Mouse (Mus musculus): ENCODE data around the gene Vav2.

Gene Vav2

GRCm38 (mm10) chr2:27278859-27279258, 148.0 kb downstream of the Vav2 start:
- DNase-seq (ENCODE audit: low read depth, low spot score) = no peak

- DNase-seq (ENCODE audit: low read depth, low spot score) = no peak
Observed at GRCm38 (mm10) chr2:27268325-27268724, 158.5 kb downstream of the Vav2 start.

- DNase-seq (ENCODE audit: low read depth, low spot score) = no peak
Observed at GRCm38 (mm10) chr2:27265819-27266218, 161.0 kb downstream of the Vav2 start.

- DNase-seq (ENCODE audit: low read depth, low spot score) = no peak
Observed at GRCm38 (mm10) chr2:27262984-27263383, 163.8 kb downstream of the Vav2 start.

- DNase-seq (ENCODE audit: low read depth, low spot score) = no peak
Observed at GRCm38 (mm10) chr2:27251434-27251833, 175.4 kb downstream of the Vav2 start.

- DNase-seq (ENCODE audit: low read depth, low spot score) = no peak
Observed at GRCm38 (mm10) chr2:27248211-27248610, 178.6 kb downstream of the Vav2 start, which contains the start of gene Sardh. Sardh (minus strand) TSS chr2:27248337.

- DNase-seq (ENCODE audit: low read depth, low spot score) = no peak
Observed at GRCm38 (mm10) chr2:27247487-27247863, 179.4 kb downstream of the Vav2 start.

- no peak for DNase-seq (ENCODE audit: low read depth, low spot score)
Observed at GRCm38 (mm10) chr2:27246712-27247486, 179.9 kb downstream of the Vav2 start.

- no peak for DNase-seq (ENCODE audit: low read depth, low spot score)
Observed at GRCm38 (mm10) chr2:27245947-27246346, 180.9 kb downstream of the Vav2 start.

- peak; percentile 64 for DNase-seq (ENCODE audit: low read depth, low spot score)
Observed at GRCm38 (mm10) chr2:27237342-27237741, 189.5 kb downstream of the Vav2 start.

- DNase-seq (ENCODE audit: low read depth, low spot score) = peak; percentile 48
Observed at GRCm38 (mm10) chr2:27235729-27236128, 191.1 kb downstream of the Vav2 start.

- no peak for DNase-seq (ENCODE audit: low read depth, low spot score)
Observed at GRCm38 (mm10) chr2:27232376-27232775, 194.5 kb downstream of the Vav2 start.

GRCm38 (mm10) chr2:27229481-27230105, 197.2 kb downstream of the Vav2 start:
- no peak for DNase-seq (ENCODE audit: low read depth, low spot score)

- DNase-seq (ENCODE audit: low read depth, low spot score) = no peak
Observed at GRCm38 (mm10) chr2:27228809-27229480, 197.9 kb downstream of the Vav2 start.

- no peak for DNase-seq (ENCODE audit: low read depth, low spot score)
Observed at GRCm38 (mm10) chr2:27226572-27226971, 200.3 kb downstream of the Vav2 start.

GRCm38 (mm10) chr2:27223012-27223421, 203.8 kb downstream of the Vav2 start:
- no peak for DNase-seq (ENCODE audit: low read depth, low spot score)

GRCm38 (mm10) chr2:27218569-27218968, 208.3 kb downstream of the Vav2 start:
- no peak for DNase-seq (ENCODE audit: low read depth, low spot score)

GRCm38 (mm10) chr2:27218121-27218544, 208.7 kb downstream of the Vav2 start:
- no peak for DNase-seq (ENCODE audit: low read depth, low spot score)

- DNase-seq (ENCODE audit: low read depth, low spot score) = no peak
Observed at GRCm38 (mm10) chr2:27215537-27215936, 211.3 kb downstream of the Vav2 start.

All from ZHBTc4 (cell line).